Mouse (Mus musculus) cerebellum, adult 2 months (tissue): ENCODE data around the gene Haus2.

Source experiments
- CTCF ChIP-seq: fragments of 200-500 bp; IDR thresholded peaks from 2 replicates; pipeline ENCODE4 v1.5.1; 2011; ENCODE audit warnings: low read depth, mild to moderate bottlenecking, control low read depth, low read length, moderate library complexity, borderline replicate concordance; ENCODE audit not compliant: insufficient read depth
- POLR2A ChIP-seq: fragments of 200-500 bp; IDR thresholded peaks from 2 replicates; pipeline ENCODE4 v1.6.1; 2011; ENCODE audit warnings: low read length, control low read depth, borderline replicate concordance; ENCODE audit not compliant: insufficient read depth

- no peak for TF ChIP-seq CTCF
- no peak for TF ChIP-seq POLR2A
Measured at GRCm38 (mm10) chr2:120670253-120670652, 61.1 kb downstream of the Haus2 start.
